Comparison of ENCODE assay signal across 25 mouse cellular contexts in the genomic region with DNA sequence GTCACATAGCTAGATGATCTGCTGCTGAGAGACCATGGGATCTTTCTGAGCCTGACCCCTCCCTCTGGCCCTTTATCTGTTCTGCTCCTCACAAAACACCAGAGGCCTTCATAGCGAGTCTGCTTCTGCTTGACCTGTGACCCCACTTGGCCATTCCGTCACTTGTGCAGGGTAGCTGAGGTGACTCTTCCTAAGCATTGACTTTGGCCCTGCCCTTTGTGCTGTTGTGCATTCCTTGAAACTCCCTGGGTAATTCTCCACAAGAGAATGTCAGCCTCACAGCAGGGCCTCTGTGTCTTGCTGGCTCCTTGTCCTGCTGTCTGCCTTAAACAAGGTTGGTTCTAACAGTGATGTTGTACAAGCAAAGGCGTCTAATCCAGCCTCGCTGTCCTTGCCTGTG. TPM values are rescaled to one million over a fixed set of nuclear protein-coding genes. Genes with fewer than 3 reads are reported as not detected.
DNase-seq lines count a peak whose midpoint lies in the region; ATAC-seq and TF ChIP-seq lines count a peak whose summit lies in the region.
"Had no signal": no experiment of that assay in that cellular context is flagged by ENCODE, and none has a peak within 500 bp of the region (broad histone marks: within the 10 kb centered on the region; RNA-seq: fewer than 3 reads in every experiment).

No protein-coding gene starts in this region.

- H3K9ac ChIP-seq in heart, adult 2 months (ENCODE audit: low read depth, low read length): no peak overlapping the region
- no peak overlapping the region for H3K9ac ChIP-seq in midbrain, embryonic 16.5 days (ENCODE audit: low read depth, low read length)
- H3K9ac ChIP-seq: embryonic facial prominence, embryonic 13.5 days; forebrain, embryonic 12.5 days; heart, embryonic 15.5 days; hindbrain, embryonic 12.5 days had no signal

- no peak for ATAC-seq in midbrain, embryonic 16.5 days
- ATAC-seq: forebrain, embryonic 16.5 days had no signal

- TF ChIP-seq POLR2A in heart, adult 2 months (IDR thresholded peaks at IDR 0.05; ENCODE audit: insufficient read depth, low read depth, low read length): no peak

- no peaks in the 10 kb centered on the region for H3K27me3 ChIP-seq in heart, adult 2 months (ENCODE audit: control insufficient read depth, insufficient read depth, low read length)
- H3K27me3 ChIP-seq in midbrain, embryonic 10.5 days (ENCODE audit: low read depth, poor library complexity, severe bottlenecking): no peaks in the 10 kb centered on the region
- H3K27me3 ChIP-seq in midbrain, embryonic 16.5 days (ENCODE audit: control insufficient read depth, insufficient read depth, low read depth, low read length): no peaks in the 10 kb centered on the region
- H3K27me3 ChIP-seq: embryonic facial prominence, embryonic 13.5 days; forebrain, embryonic 12.5 days; heart, embryonic 15.5 days; hindbrain, embryonic 12.5 days had no signal

- no peak for TF ChIP-seq CTCF in heart, adult 2 months (IDR thresholded peaks at IDR 0.05)

- WGBS in heart, adult 2 months: 72% methylated on average over 4 of the region's 4 CpGs
- WGBS in midbrain, embryonic 10.5 days: 44% methylated on average over 4 of the region's 4 CpGs
- 28% methylated on average over 4 of the region's 4 CpGs for WGBS in midbrain, embryonic 16.5 days

- H3K79me2 ChIP-seq in heart, adult 2 months (replicated peaks; ENCODE audit: control insufficient read depth, insufficient read depth, low read length): no peaks in the 10 kb centered on the region; the same call in 1 of the 2 replicates

- no peak for DNase-seq in heart, adult 2 months
- no peak for DNase-seq in heart, postnatal 10 days
- DNase-seq in kidney, adult 18-20 months: peak; percentile 18
- no peak for DNase-seq in kidney, postnatal 10 days
- peak; percentile 45 for DNase-seq in midbrain, embryonic 10.5 days (ENCODE audit: low spot score)
- no peak for DNase-seq in adrenal gland, adult 18-20 months (ENCODE audit: low spot score in 2 of 2)
- DNase-seq: adrenal gland, adult 8-10 months; adrenal gland, postnatal 36 days; cerebellum, adult 11 months; cerebellum, adult 8-10 months; cerebellum, postnatal 14 days; gastrocnemius, postnatal 10 days; heart, adult 18-20 months had no signal

- intact Hi-C loops in heart, adult 2 months (cut with DNase I): no loop called here
- intact Hi-C loops in heart, postnatal 10 days (cut with DNase I): no loop called here

- 0 out of 2 replicates have a peak, but pooled peaks have one; percentile 18 for TF ChIP-seq EP300 in heart, adult 2 months (IDR thresholded peaks at IDR 0.05; ENCODE audit: insufficient read depth, low read depth, low read length)

- no peaks in the 10 kb centered on the region for H3K4me1 ChIP-seq in heart, adult 2 months (ENCODE audit: control insufficient read depth, insufficient read depth, low read length)
- H3K4me1 ChIP-seq in midbrain, embryonic 10.5 days: peaks cover 8% of the 10 kb centered on the region
- no peaks in the 10 kb centered on the region for H3K4me1 ChIP-seq in midbrain, embryonic 16.5 days (ENCODE audit: control insufficient read depth, insufficient read depth, low read length)
- H3K4me1 ChIP-seq: hindbrain, embryonic 12.5 days had no signal

- H3K27ac ChIP-seq in heart, adult 2 months: no peak overlapping the region
- no peak overlapping the region for H3K27ac ChIP-seq in midbrain, embryonic 10.5 days (replicated peaks)
- H3K27ac ChIP-seq in midbrain, embryonic 16.5 days (ENCODE audit: low read length): no peak overlapping the region
- H3K27ac ChIP-seq: embryonic facial prominence, embryonic 13.5 days; forebrain, embryonic 12.5 days; heart, embryonic 15.5 days; hindbrain, embryonic 12.5 days had no signal

- no peak overlapping the region for H3K4me2 ChIP-seq in midbrain, embryonic 16.5 days (ENCODE audit: low read length)
- H3K4me2 ChIP-seq: embryonic facial prominence, embryonic 13.5 days; forebrain, embryonic 12.5 days; heart, embryonic 11.5 days; heart, embryonic 15.5 days; hindbrain, embryonic 12.5 days had no signal

- H3K36me3 ChIP-seq in heart, adult 2 months (ENCODE audit: control insufficient read depth, insufficient read depth, low read length): no peaks in the 10 kb centered on the region
- peaks cover 86% of the 10 kb centered on the region for H3K36me3 ChIP-seq in midbrain, embryonic 10.5 days
- peaks cover 36% of the 10 kb centered on the region for H3K36me3 ChIP-seq in midbrain, embryonic 16.5 days (ENCODE audit: control insufficient read depth, insufficient read depth, low read length)

- H3K4me3 ChIP-seq in heart, adult 2 months: no peak overlapping the region
- H3K4me3 ChIP-seq in midbrain, embryonic 10.5 days: no peak overlapping the region
- no peak overlapping the region for H3K4me3 ChIP-seq in midbrain, embryonic 16.5 days (ENCODE audit: low read depth, low read length)
- H3K4me3 ChIP-seq: embryonic facial prominence, embryonic 13.5 days; forebrain, embryonic 12.5 days; heart, embryonic 15.5 days; hindbrain, embryonic 12.5 days had no signal

- H3K9me3 ChIP-seq in midbrain, embryonic 10.5 days (replicated peaks): no peaks in the 10 kb centered on the region
- H3K9me3 ChIP-seq in midbrain, embryonic 16.5 days (replicated peaks; ENCODE audit: control insufficient read depth, low read length, poor library complexity, severe bottlenecking): no peaks in the 10 kb centered on the region
- H3K9me3 ChIP-seq: embryonic facial prominence, embryonic 13.5 days; forebrain, embryonic 12.5 days; heart, embryonic 15.5 days; hindbrain, embryonic 12.5 days had no signal

RNA-seq across cellular contexts. Expression of gene Sympk, which starts 7.5 kb away (rescaled TPM):
- total RNA-seq in heart, adult 2 months (2021): 10 to 100 TPM; 93.2 to 99.4 TPM
- 54.9 and 61.3 TPM in 2 replicates for polyA plus RNA-seq in heart, adult 2 months (2012; rRNA removed)
- 10 to 100 TPM; 58.3 to 60.9 TPM for total RNA-seq in heart, postnatal 10 days (2021)
- polyA plus RNA-seq in midbrain, embryonic 10.5 days (2016; fragmentation: Nextera tagmentation; extraction: Ambion mirVana): 40.3 and 45.7 TPM in 2 replicates
- 25.6 and 28.7 TPM in 2 replicates for polyA plus RNA-seq in midbrain, embryonic 16.5 days (2015; fragmentation: Nextera tagmentation; extraction: Ambion mirVana)
- total RNA-seq in adrenal gland, adult 18-20 months (2021): 100 to 1,000 TPM in 1 of 2 experiments, 10 to 100 TPM in 1; 92.0 to 105 TPM

RNA-seq across cellular contexts. Expression of gene Foxa3, which starts 8.3 kb away (rescaled TPM):
- not detected for total RNA-seq in heart, adult 2 months (2021)
- polyA plus RNA-seq in heart, adult 2 months (2012; rRNA removed): 0.06 TPM in 1 of 2 replicates, not detected in the other
- total RNA-seq in heart, postnatal 10 days (2021): not detected
- 0.09 TPM in 1 of 2 replicates, not detected in the other for polyA plus RNA-seq in midbrain, embryonic 10.5 days (2016; fragmentation: Nextera tagmentation; extraction: Ambion mirVana)
- polyA plus RNA-seq in midbrain, embryonic 16.5 days (2015; fragmentation: Nextera tagmentation; extraction: Ambion mirVana): not detected in 2 replicates
- not detected for total RNA-seq in adrenal gland, adult 18-20 months (2021)
- total RNA-seq: adrenal gland, postnatal 36 days; heart, adult 18-20 months; heart, postnatal 25 days; MEL had no signal
- polyA plus RNA-seq: forebrain, embryonic 12.5 days; forebrain, embryonic 16.5 days; frontal cortex, adult 2 months had no signal

RNA-seq across cellular contexts. Expression of gene Rsph6a, which starts 22.8 kb away (rescaled TPM):
- total RNA-seq in heart, adult 2 months (2021): not detected
- polyA plus RNA-seq in heart, adult 2 months (2012; rRNA removed): 0.06 TPM in 1 of 2 replicates, not detected in the other
- not detected for total RNA-seq in heart, postnatal 10 days (2021)
- not detected in 2 replicates for polyA plus RNA-seq in midbrain, embryonic 10.5 days (2016; fragmentation: Nextera tagmentation; extraction: Ambion mirVana)
- polyA plus RNA-seq in midbrain, embryonic 16.5 days (2015; fragmentation: Nextera tagmentation; extraction: Ambion mirVana): 0.14 and 0.28 TPM in 2 replicates
- total RNA-seq in adrenal gland, adult 18-20 months (2021): not detected
- total RNA-seq: adrenal gland, postnatal 36 days; common myeloid progenitor, adult 5-6 weeks; gastrocnemius, postnatal 10 days; gastrocnemius, postnatal 4 days; heart, adult 18-20 months; heart, postnatal 25 days had no signal
- polyA plus RNA-seq: embryonic facial prominence, embryonic 13.5 days; forebrain, embryonic 12.5 days; heart, embryonic 11.5 days; heart, embryonic 15.5 days; hindbrain, embryonic 12.5 days had no signal

RNA-seq across cellular contexts. Expression of gene Irf2bp1, which starts 27.8 kb away (rescaled TPM):
- 10 to 100 TPM; 22.5 to 24.5 TPM for total RNA-seq in heart, adult 2 months (2021)
- 12.7 and 15.1 TPM in 2 replicates for polyA plus RNA-seq in heart, adult 2 months (2012; rRNA removed)
- total RNA-seq in heart, postnatal 10 days (2021): 10 to 100 TPM; 24.5 to 29.5 TPM
- polyA plus RNA-seq in midbrain, embryonic 10.5 days (2016; fragmentation: Nextera tagmentation; extraction: Ambion mirVana): 21.4 and 23.5 TPM in 2 replicates
- polyA plus RNA-seq in midbrain, embryonic 16.5 days (2015; fragmentation: Nextera tagmentation; extraction: Ambion mirVana): 26.0 and 26.7 TPM in 2 replicates
- total RNA-seq in adrenal gland, adult 18-20 months (2021): 10 to 100 TPM; 42.9 to 47.0 TPM

RNA-seq across cellular contexts. Expression of gene Mypop, which starts 40.6 kb away (rescaled TPM):
- 1 to 10 TPM; 3.5 to 3.9 TPM for total RNA-seq in heart, adult 2 months (2021)
- 3.4 and 4.0 TPM in 2 replicates for polyA plus RNA-seq in heart, adult 2 months (2012; rRNA removed)
- 1 to 10 TPM; 1.7 to 2.4 TPM for total RNA-seq in heart, postnatal 10 days (2021)
- polyA plus RNA-seq in midbrain, embryonic 10.5 days (2016; fragmentation: Nextera tagmentation; extraction: Ambion mirVana): 4.0 and 4.1 TPM in 2 replicates
- 3.9 and 5.1 TPM in 2 replicates for polyA plus RNA-seq in midbrain, embryonic 16.5 days (2015; fragmentation: Nextera tagmentation; extraction: Ambion mirVana)
- 10 to 100 TPM in 1 of 2 experiments, 1 to 10 TPM in 1; 9.3 to 12.2 TPM for total RNA-seq in adrenal gland, adult 18-20 months (2021)

Comparison
In these comparisons a context has a peak if more than half of its experiments do, and no peak if none do; other contexts are left out.
1. DNase-seq: peak in kidney, adult 18-20 months (single experiment) and midbrain, embryonic 10.5 days (single experiment); none in heart, adult 2 months (0 of 2), heart, postnatal 10 days (0 of 2), kidney, postnatal 10 days (single experiment) and adrenal gland, adult 18-20 months (0 of 2).